Mouse (Mus musculus): ENCODE measurements around the gene Eno4. TPM values are rescaled to one million over a fixed set of nuclear protein-coding genes. Genes with fewer than 3 reads are reported as not detected.
"Not testable (repeated sequence)": the region's sequence is repeated elsewhere in the genome, so short reads cannot be mapped to it uniquely, and the experiment has no call there.

The Eno4 gene
- 0.49 and 0.66 TPM in 2 replicates for polyA plus RNA-seq (2014; fragmentation: Nextera tagmentation; extraction: Ambion mirVana)

DNA sequence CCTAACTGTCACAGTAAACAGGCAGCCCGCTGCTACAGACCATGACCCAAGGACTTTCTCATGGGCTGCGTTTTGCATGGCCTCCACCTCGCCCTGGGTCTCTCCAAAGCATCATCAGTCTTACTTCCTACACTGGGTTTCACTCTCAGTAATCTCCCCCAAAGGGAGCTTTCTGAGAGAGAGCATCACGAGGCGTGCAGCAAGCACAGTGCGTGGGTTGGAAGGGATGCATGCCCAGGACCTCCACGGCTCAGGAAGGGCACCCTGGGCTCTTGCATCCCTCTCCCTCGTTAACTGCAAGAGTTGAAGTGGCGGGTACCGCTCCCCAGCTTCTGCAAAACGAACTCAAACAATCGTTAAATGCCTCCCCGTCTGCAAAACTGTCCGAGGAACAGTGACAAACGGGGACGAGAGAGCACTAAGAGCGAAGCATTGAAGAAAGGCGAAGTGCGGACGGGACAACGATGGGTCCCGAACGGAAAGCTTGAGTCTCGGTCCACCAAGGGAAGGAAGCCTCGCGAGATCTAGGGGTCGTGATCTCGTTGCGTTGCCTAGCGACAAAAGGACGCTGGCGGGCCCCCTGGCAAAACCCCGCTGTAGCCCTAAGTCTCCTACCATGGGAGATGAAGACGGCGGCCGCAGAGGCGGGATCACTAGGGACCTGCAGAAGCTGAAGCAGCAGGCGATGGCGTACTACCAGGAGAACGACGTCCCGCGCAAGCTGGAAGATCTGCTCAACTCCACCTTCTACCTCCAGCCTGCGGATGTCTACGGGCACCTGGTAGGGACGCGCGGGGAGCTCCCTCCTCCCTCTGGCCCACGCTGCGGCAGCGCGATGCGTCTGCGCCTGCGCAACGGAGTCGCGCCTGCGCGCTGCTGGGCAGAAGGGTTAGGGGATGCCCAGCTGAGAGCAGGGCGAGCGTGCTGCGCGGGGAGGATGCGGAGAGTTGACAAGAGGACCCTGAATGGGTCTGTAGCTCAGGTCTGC, at the start of gene Eno4, which contains the start of gene Hspa12a:
Gene Eno4 (plus strand): TSS at position 585 of the 988 bp plus-strand sequence.
Gene Hspa12a (minus strand): TSS at position 814 of the 988 bp plus-strand sequence.
- WGBS, result under 1% methylated on average over 60 of the region's 65 CpGs
- Histone ChIP-seq H3K27me3 (ENCODE audit: control insufficient read depth, insufficient read depth, low read length) (peaks cover 19% of the 10 kb centered on the region; the same call in 1 of the 2 replicates), H3K36me3 (ENCODE audit: control insufficient read depth, insufficient read depth, low read length) (no peaks in the 10 kb centered on the region), H3K9ac (replicated peaks; ENCODE audit: low read length) (peak within 1 kb of the TSS; percentile 79), H3K9me3 (ENCODE audit: control insufficient read depth, low read length) (no peaks in the 10 kb centered on the region), H3K4me3 (replicated peaks; ENCODE audit: low read depth, low read length) (peak within 1 kb of the TSS; percentile 62), H3K27ac (replicated peaks; ENCODE audit: low read depth, low read length) (peak within 1 kb of the TSS; percentile 47), H3K4me2 (ENCODE audit: low read length) (peak within 1 kb of the TSS; percentile 93), H3K4me1 (ENCODE audit: control insufficient read depth, insufficient read depth, low read length) (peaks cover 10% of the 10 kb centered on the region)
- ATAC-seq (ENCODE audit: low FRiP score, low TSS enrichment), result peak; percentile 96
- peak; percentile 97 for DNase-seq

DNA sequence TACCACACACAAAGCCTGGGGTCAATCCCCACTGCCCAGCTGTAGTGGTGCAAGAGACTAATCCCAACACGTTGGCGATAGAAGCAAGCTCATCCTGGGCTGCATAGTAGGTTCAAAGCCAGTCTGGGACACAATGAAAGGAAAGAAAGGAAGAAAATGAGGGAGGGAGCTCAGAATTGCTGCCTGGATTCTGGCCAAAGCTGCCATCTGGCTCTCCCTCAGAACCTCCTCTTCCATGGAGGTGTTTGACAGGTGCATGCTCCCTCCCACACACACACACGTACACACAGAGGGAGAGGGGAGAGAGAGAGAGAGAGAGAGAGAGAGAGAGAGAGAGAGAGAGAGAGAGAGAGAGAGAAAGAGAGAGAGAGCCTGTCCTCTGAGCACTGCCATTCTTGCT, 47.0 kb upstream of the Eno4 start:
- Histone ChIP-seq H3K27ac (replicated peaks; ENCODE audit: low read depth, low read length) (no peak overlapping the region), H3K27me3 (ENCODE audit: control insufficient read depth, insufficient read depth, low read length) (no peaks in the 10 kb centered on the region), H3K36me3 (ENCODE audit: control insufficient read depth, insufficient read depth, low read length) (no peaks in the 10 kb centered on the region), H3K4me2 (ENCODE audit: low read length) (no peak overlapping the region), H3K9ac (replicated peaks; ENCODE audit: low read length) (no peak overlapping the region), H3K4me3 (replicated peaks; ENCODE audit: low read depth, low read length) (no peak overlapping the region), H3K4me1 (ENCODE audit: control insufficient read depth, insufficient read depth, low read length) (no peaks in the 10 kb centered on the region), H3K9me3 (ENCODE audit: control insufficient read depth, low read length) (no peaks in the 10 kb centered on the region)
- DNase-seq, result no peak
- ATAC-seq (ENCODE audit: low FRiP score, low TSS enrichment), result no peak
- WGBS, result 67% methylated on average over 3 of the region's 3 CpGs

DNA sequence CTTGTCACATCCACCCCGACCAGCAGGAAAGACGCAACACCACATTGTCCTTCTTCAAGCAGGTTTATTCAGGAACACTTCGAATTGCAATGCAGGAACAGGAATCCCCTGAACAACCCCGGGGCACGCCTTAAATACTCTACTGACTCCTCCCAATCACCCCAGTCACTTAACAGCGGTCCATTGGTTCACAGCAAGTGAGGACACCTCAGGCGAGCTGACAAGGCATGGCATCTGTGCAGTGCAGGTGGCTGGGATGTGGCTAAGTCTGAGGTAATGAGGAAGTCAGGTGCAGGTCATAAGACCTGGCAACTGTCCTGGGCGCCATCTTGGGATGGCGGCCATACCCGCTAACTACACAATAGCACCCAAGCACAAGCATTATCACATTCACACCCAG, 42.8 kb upstream of the Eno4 start:
- not testable (repeated sequence) for H3K36me3 ChIP-seq (ENCODE audit: control insufficient read depth, insufficient read depth, low read length); H3K27me3 ChIP-seq (ENCODE audit: control insufficient read depth, insufficient read depth, low read length); H3K4me2 ChIP-seq (ENCODE audit: low read length); H3K4me1 ChIP-seq (ENCODE audit: control insufficient read depth, insufficient read depth, low read length); ATAC-seq (ENCODE audit: low FRiP score, low TSS enrichment); H3K9ac ChIP-seq (replicated peaks; ENCODE audit: low read length); DNase-seq; H3K9me3 ChIP-seq (ENCODE audit: control insufficient read depth, low read length); H3K4me3 ChIP-seq (replicated peaks; ENCODE audit: low read depth, low read length); H3K27ac ChIP-seq (replicated peaks; ENCODE audit: low read depth, low read length)
- 90% methylated on average over 10 of the region's 10 CpGs for WGBS

DNA sequence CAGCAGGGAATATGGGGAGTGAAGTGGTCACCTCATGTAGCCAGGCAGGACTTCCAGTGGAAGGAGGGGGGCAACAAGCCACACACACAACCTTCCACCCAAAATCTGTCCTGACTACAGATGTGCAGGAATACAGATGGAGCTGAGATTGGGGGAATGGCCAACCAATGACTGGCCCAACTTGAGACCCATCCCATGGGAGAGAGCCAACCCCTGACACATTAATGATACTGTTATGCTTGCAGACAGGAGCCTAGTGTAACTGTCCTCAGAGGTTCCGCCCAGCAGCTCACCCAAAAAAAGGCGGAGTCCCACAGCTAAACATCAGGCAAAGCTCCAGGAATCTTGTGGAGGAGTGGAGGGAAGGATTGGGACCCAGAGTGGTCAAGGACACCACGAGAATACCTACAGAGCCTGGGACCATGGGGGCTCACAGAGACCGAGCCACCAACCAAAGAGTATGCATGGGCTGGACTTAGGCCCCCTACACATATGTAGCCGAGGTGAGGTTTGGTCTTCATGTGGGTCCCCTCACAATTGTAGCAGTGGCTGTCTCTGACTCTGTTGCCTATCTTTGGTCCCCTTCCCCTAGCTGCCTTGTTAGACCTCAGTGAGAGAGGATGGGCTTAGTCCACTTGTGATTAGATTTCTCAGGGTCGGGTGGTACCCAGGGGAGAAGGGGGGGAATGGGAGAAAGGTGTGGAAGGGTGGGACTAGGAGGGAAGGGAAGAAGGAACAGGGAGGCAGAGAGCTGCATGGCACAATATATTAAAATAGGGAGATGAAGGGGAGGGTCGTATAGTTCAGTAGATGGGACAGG, 39.9 kb upstream of the Eno4 start:
- no peaks in the 10 kb centered on the region for H3K4me1 ChIP-seq (ENCODE audit: control insufficient read depth, insufficient read depth, low read length)
- H3K27me3 ChIP-seq (ENCODE audit: control insufficient read depth, insufficient read depth, low read length), result no peaks in the 10 kb centered on the region
- no peaks in the 10 kb centered on the region for H3K36me3 ChIP-seq (ENCODE audit: control insufficient read depth, insufficient read depth, low read length)
- 70% methylated on average over 7 of the region's 7 CpGs for WGBS
- H3K4me3 ChIP-seq (replicated peaks; ENCODE audit: low read depth, low read length), result no peak overlapping the region
- DNase-seq, result no peak
- H3K9ac ChIP-seq (replicated peaks; ENCODE audit: low read length), result no peak overlapping the region; the same call in 1 of the 2 replicates
- no peak for ATAC-seq (ENCODE audit: low FRiP score, low TSS enrichment)
- no peaks in the 10 kb centered on the region for H3K9me3 ChIP-seq (ENCODE audit: control insufficient read depth, low read length)
- peak overlapping the region; percentile 51 for H3K4me2 ChIP-seq (ENCODE audit: low read length)
- no peak overlapping the region for H3K27ac ChIP-seq (replicated peaks; ENCODE audit: low read depth, low read length)

DNA sequence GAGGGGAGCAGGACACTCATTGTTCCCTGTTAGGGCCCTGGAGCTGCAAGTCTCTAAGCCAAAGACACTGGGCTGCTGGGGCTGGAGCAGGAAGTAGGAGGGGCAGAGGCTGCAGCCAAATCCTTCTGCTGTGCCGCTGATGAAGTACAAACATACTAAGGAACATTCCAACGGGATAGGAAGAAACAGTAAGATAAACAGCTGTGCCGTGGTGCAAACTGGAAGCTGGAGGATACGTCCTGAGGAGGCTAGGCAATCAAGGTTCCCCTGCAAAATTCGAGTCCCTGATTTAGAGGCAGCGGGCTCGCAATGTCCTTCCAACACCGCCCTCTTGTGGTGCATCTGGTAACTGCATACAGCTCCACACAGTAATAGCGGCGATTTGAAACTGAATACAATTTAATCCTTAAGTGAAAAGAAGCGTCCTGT, 39.3 kb upstream of the Eno4 start:
- no peak overlapping the region; the same call in 1 of the 2 replicates for H3K9ac ChIP-seq (replicated peaks; ENCODE audit: low read length)
- WGBS, result under 1% methylated on average over 11 of the region's 11 CpGs

DNA sequence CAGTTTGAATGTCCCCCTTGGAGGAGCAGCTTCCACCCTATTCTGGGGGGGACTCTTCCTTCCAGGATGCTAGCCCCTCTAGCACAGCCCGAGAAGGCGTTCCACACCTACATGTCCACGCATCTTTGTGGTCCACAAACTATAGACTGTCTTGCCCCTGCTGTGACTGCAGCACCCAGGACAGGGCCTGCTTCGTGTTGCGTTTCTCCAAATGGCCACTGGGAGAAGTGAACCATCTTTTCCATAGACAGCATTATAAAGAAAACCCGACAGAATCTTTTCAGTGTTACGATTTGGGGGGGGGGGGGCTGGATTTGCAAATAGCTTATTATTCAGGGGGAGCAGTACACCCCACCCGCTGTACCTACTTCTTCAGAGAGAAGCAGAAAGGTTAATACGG, 36.5 kb upstream of the Eno4 start:
- H3K27ac ChIP-seq (replicated peaks; ENCODE audit: low read depth, low read length), result no peak overlapping the region
- H3K4me3 ChIP-seq (replicated peaks; ENCODE audit: low read depth, low read length), result no peak overlapping the region
- 47% methylated on average over 9 of the region's 9 CpGs for WGBS
- DNase-seq (peak; percentile 43), ATAC-seq (ENCODE audit: low FRiP score, low TSS enrichment) (no peak)
- H3K4me2 ChIP-seq (ENCODE audit: low read length), result no peak overlapping the region
- no peaks in the 10 kb centered on the region for H3K9me3 ChIP-seq (ENCODE audit: control insufficient read depth, low read length)
- no peaks in the 10 kb centered on the region for H3K4me1 ChIP-seq (ENCODE audit: control insufficient read depth, insufficient read depth, low read length)
- H3K9ac ChIP-seq (replicated peaks; ENCODE audit: low read length), result no peak overlapping the region
- H3K27me3 ChIP-seq (ENCODE audit: control insufficient read depth, insufficient read depth, low read length), result no peaks in the 10 kb centered on the region
- no peaks in the 10 kb centered on the region for H3K36me3 ChIP-seq (ENCODE audit: control insufficient read depth, insufficient read depth, low read length)

More for the DNA sequence above, 39.3 kb upstream of the Eno4 start:
- Histone ChIP-seq H3K27me3 (ENCODE audit: control insufficient read depth, insufficient read depth, low read length) (no peaks in the 10 kb centered on the region), H3K4me2 (ENCODE audit: low read length) (peak overlapping the region; percentile 51), H3K9me3 (ENCODE audit: control insufficient read depth, low read length) (no peaks in the 10 kb centered on the region), H3K27ac (replicated peaks; ENCODE audit: low read depth, low read length) (no peak overlapping the region), H3K4me1 (ENCODE audit: control insufficient read depth, insufficient read depth, low read length) (no peaks in the 10 kb centered on the region), H3K36me3 (ENCODE audit: control insufficient read depth, insufficient read depth, low read length) (no peaks in the 10 kb centered on the region), H3K4me3 (replicated peaks; ENCODE audit: low read depth, low read length) (no peak overlapping the region; the same call in 1 of the 2 replicates)
- peak; percentile 94 for DNase-seq
- ATAC-seq (ENCODE audit: low FRiP score, low TSS enrichment), result no peak

DNA sequence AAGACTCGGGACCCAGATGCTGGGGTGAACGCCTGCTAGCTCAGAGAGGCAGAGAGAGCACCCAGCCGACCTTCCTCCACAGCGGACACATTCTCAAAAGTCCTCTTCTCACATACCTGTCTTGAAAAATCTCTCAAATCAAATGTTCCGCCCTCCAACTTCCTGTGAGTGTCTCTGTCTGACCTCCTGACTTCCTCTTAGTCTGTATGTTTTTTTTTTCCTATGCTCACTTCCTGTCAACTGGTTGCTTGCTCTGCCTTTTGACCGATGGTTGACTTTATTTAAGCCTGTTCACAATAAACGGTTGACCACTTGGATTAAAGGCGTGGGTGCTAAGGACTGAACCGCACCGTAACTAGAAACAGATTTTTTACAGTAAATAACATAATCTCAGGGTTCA, 35.2 kb upstream of the Eno4 start:
- 87% methylated on average over 10 of the region's 10 CpGs for WGBS
- H3K27ac ChIP-seq (replicated peaks; ENCODE audit: low read depth, low read length), result no peak overlapping the region
- H3K9me3 ChIP-seq (ENCODE audit: control insufficient read depth, low read length), result no peaks in the 10 kb centered on the region
- H3K36me3 ChIP-seq (ENCODE audit: control insufficient read depth, insufficient read depth, low read length), result no peaks in the 10 kb centered on the region
- H3K4me2 ChIP-seq (ENCODE audit: low read length), result no peak overlapping the region
- DNase-seq, result no peak
- H3K27me3 ChIP-seq (ENCODE audit: control insufficient read depth, insufficient read depth, low read length), result peaks cover 2% of the 10 kb centered on the region; the same call in 1 of the 2 replicates
- H3K4me3 ChIP-seq (replicated peaks; ENCODE audit: low read depth, low read length), result no peak overlapping the region
- no peak for ATAC-seq (ENCODE audit: low FRiP score, low TSS enrichment)
- H3K9ac ChIP-seq (replicated peaks; ENCODE audit: low read length), result no peak overlapping the region
- H3K4me1 ChIP-seq (ENCODE audit: control insufficient read depth, insufficient read depth, low read length), result no peaks in the 10 kb centered on the region

DNA sequence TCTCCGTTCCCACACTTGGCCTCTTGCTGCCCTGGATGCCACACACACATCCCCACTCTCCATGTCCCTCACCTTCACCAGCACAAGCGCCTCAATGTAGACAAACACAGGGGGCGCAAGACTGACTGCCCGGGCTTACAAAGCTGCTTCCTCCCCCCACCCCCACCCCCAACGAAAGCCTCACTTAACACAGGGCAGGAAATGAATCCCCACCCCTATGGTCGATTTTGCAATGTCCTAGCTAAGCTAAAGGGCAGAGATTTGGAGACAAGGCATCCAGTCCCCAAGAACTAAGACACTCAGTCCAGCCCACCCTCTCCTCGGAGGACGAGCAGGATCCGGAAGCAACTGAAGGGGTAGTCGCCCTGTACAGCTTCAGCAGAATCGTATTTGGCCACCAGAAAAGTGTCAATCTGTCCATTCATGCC, 32.3 kb upstream of the Eno4 start:
- no peak; the same call in 1 of the 2 replicates for ATAC-seq (ENCODE audit: low FRiP score, low TSS enrichment)
- H3K4me3 ChIP-seq (replicated peaks; ENCODE audit: low read depth, low read length), result peak overlapping the region; percentile 30
- peak overlapping the region; percentile 58 for H3K4me2 ChIP-seq (ENCODE audit: low read length)
- DNase-seq, result peak; percentile 55
- peaks cover 3% of the 10 kb centered on the region; the same call in 1 of the 2 replicates for H3K27me3 ChIP-seq (ENCODE audit: control insufficient read depth, insufficient read depth, low read length)
- no peaks in the 10 kb centered on the region for H3K4me1 ChIP-seq (ENCODE audit: control insufficient read depth, insufficient read depth, low read length)
- H3K9me3 ChIP-seq (ENCODE audit: control insufficient read depth, low read length), result no peaks in the 10 kb centered on the region
- H3K9ac ChIP-seq (replicated peaks; ENCODE audit: low read length), result peak overlapping the region; percentile 43; the same call in 1 of the 2 replicates
- no peaks in the 10 kb centered on the region for H3K36me3 ChIP-seq (ENCODE audit: control insufficient read depth, insufficient read depth, low read length)
- WGBS, result 2% methylated on average over 11 of the region's 11 CpGs
- H3K27ac ChIP-seq (replicated peaks; ENCODE audit: low read depth, low read length), result no peak overlapping the region
